Mouse (Mus musculus): ENCODE measurements at regions not wholly inside any gene's neighbourhood (a gene's known extent, or its start where the extent isn't known, plus 50 kb on each side); places are given as distances from the start of the nearest gene placed in this dataset.
A peak's percentile ranks its signal among the peaks of the same experiment; 100 is the strongest.

- H3K9me3 ChIP-seq (ENCODE audit: low read length), result no peaks in the 10 kb centered on the region
- no peak overlapping the region for H3K4me3 ChIP-seq (replicated peaks; ENCODE audit: low read length)
- no peaks in the 10 kb centered on the region for H3K36me3 ChIP-seq (ENCODE audit: insufficient read depth, low read length)
- TF ChIP-seq CTCF (conservative IDR thresholded peaks at IDR 0.05; ENCODE audit: low read length) (no peak), NANOG (IDR thresholded peaks at IDR 0.05; ENCODE audit: borderline replicate concordance, low read length) (no peak), POU5F1 (IDR thresholded peaks at IDR 0.05; ENCODE audit: borderline replicate concordance, low read length) (no peak)
- no peaks in the 10 kb centered on the region for H3K27me3 ChIP-seq (ENCODE audit: insufficient read depth, low read length)
- H3K4me1 ChIP-seq (replicated peaks; ENCODE audit: low read depth, low read length), result 0 out of 2 replicates have a peak, but pooled peaks cover 3% of the 10 kb centered on the region
Measured at GRCm38 (mm10) chr14:76883231-76883651, 153.3 kb upstream of the Ccdc122 start.

GRCm38 (mm10) chr14:76882711-76883171, 153.8 kb upstream of the Ccdc122 start:
- TF ChIP-seq CTCF (conservative IDR thresholded peaks at IDR 0.05; ENCODE audit: low read length), result no peak
- TF ChIP-seq NANOG (IDR thresholded peaks at IDR 0.05; ENCODE audit: borderline replicate concordance, low read length), result no peak
- no peak for TF ChIP-seq POU5F1 (IDR thresholded peaks at IDR 0.05; ENCODE audit: borderline replicate concordance, low read length)
- Histone ChIP-seq H3K4me3 (replicated peaks; ENCODE audit: low read length) (no peak overlapping the region), H3K27me3 (ENCODE audit: insufficient read depth, low read length) (no peaks in the 10 kb centered on the region), H3K36me3 (ENCODE audit: insufficient read depth, low read length) (no peaks in the 10 kb centered on the region), H3K9me3 (ENCODE audit: low read length) (no peaks in the 10 kb centered on the region), H3K4me1 (replicated peaks; ENCODE audit: low read depth, low read length) (0 out of 2 replicates have a peak, but pooled peaks cover 3% of the 10 kb centered on the region)

- no peaks in the 10 kb centered on the region for H3K9me3 ChIP-seq (ENCODE audit: low read length)
Measured at GRCm38 (mm10) chr14:76880851-76881250, 155.7 kb upstream of the Ccdc122 start.

GRCm38 (mm10) chr14:76877306-76877705, 159.3 kb upstream of the Ccdc122 start:
- H3K36me3 ChIP-seq (ENCODE audit: insufficient read depth, low read length), result no peaks in the 10 kb centered on the region
- no peaks in the 10 kb centered on the region for H3K4me1 ChIP-seq (replicated peaks; ENCODE audit: low read depth, low read length)
- no peaks in the 10 kb centered on the region for H3K9me3 ChIP-seq (ENCODE audit: low read length)
- TF ChIP-seq CTCF (conservative IDR thresholded peaks at IDR 0.05; ENCODE audit: low read length) (no peak), POU5F1 (IDR thresholded peaks at IDR 0.05; ENCODE audit: borderline replicate concordance, low read length) (no peak), NANOG (IDR thresholded peaks at IDR 0.05; ENCODE audit: borderline replicate concordance, low read length) (no peak)
- H3K4me3 ChIP-seq (replicated peaks; ENCODE audit: low read length), result no peak overlapping the region
- H3K27me3 ChIP-seq (ENCODE audit: insufficient read depth, low read length), result no peaks in the 10 kb centered on the region

More at GRCm38 (mm10) chr14:76880851-76881250, 155.7 kb upstream of the Ccdc122 start:
- Histone ChIP-seq H3K4me1 (replicated peaks; ENCODE audit: low read depth, low read length) (0 out of 2 replicates have a peak, but pooled peaks cover 3% of the 10 kb centered on the region), H3K36me3 (ENCODE audit: insufficient read depth, low read length) (no peaks in the 10 kb centered on the region), H3K4me3 (replicated peaks; ENCODE audit: low read length) (no peak overlapping the region), H3K27me3 (ENCODE audit: insufficient read depth, low read length) (no peaks in the 10 kb centered on the region)
- TF ChIP-seq NANOG (IDR thresholded peaks at IDR 0.05; ENCODE audit: borderline replicate concordance, low read length) (no peak), CTCF (conservative IDR thresholded peaks at IDR 0.05; ENCODE audit: low read length) (no peak), POU5F1 (IDR thresholded peaks at IDR 0.05; ENCODE audit: borderline replicate concordance, low read length) (no peak)

GRCm38 (mm10) chr14:76876015-76876414, 160.6 kb upstream of the Ccdc122 start:
- H3K4me3 ChIP-seq (replicated peaks; ENCODE audit: low read length), result no peak overlapping the region

GRCm38 (mm10) chr14:76875266-76875900, 161.2 kb upstream of the Ccdc122 start:
- no peaks in the 10 kb centered on the region for H3K4me1 ChIP-seq (replicated peaks; ENCODE audit: low read depth, low read length)
- no peak for TF ChIP-seq POU5F1 (IDR thresholded peaks at IDR 0.05; ENCODE audit: borderline replicate concordance, low read length)
- TF ChIP-seq CTCF (conservative IDR thresholded peaks at IDR 0.05; ENCODE audit: low read length), result no peak
- no peak for TF ChIP-seq NANOG (IDR thresholded peaks at IDR 0.05; ENCODE audit: borderline replicate concordance, low read length)
- H3K27me3 ChIP-seq (ENCODE audit: insufficient read depth, low read length), result no peaks in the 10 kb centered on the region
- no peaks in the 10 kb centered on the region for H3K9me3 ChIP-seq (ENCODE audit: low read length)
- H3K4me3 ChIP-seq (replicated peaks; ENCODE audit: low read length), result no peak overlapping the region
- no peaks in the 10 kb centered on the region for H3K36me3 ChIP-seq (ENCODE audit: insufficient read depth, low read length)

More at GRCm38 (mm10) chr14:76876015-76876414, 160.6 kb upstream of the Ccdc122 start:
- Histone ChIP-seq H3K27me3 (ENCODE audit: insufficient read depth, low read length) (no peaks in the 10 kb centered on the region), H3K9me3 (ENCODE audit: low read length) (no peaks in the 10 kb centered on the region), H3K4me1 (replicated peaks; ENCODE audit: low read depth, low read length) (no peaks in the 10 kb centered on the region), H3K36me3 (ENCODE audit: insufficient read depth, low read length) (no peaks in the 10 kb centered on the region)
- no peak for TF ChIP-seq POU5F1 (IDR thresholded peaks at IDR 0.05; ENCODE audit: borderline replicate concordance, low read length)
- TF ChIP-seq NANOG (IDR thresholded peaks at IDR 0.05; ENCODE audit: borderline replicate concordance, low read length), result no peak
- peak; percentile 69 for TF ChIP-seq CTCF (conservative IDR thresholded peaks at IDR 0.05; ENCODE audit: low read length)

- Histone ChIP-seq H3K4me3 (replicated peaks; ENCODE audit: low read length) (no peak overlapping the region), H3K4me1 (replicated peaks; ENCODE audit: low read depth, low read length) (no peaks in the 10 kb centered on the region), H3K9me3 (ENCODE audit: low read length) (no peaks in the 10 kb centered on the region), H3K27me3 (ENCODE audit: insufficient read depth, low read length) (no peaks in the 10 kb centered on the region; the same call in 1 of the 2 replicates), H3K36me3 (ENCODE audit: insufficient read depth, low read length) (no peaks in the 10 kb centered on the region)
- no peak for TF ChIP-seq CTCF (conservative IDR thresholded peaks at IDR 0.05; ENCODE audit: low read length)
- TF ChIP-seq POU5F1 (IDR thresholded peaks at IDR 0.05; ENCODE audit: borderline replicate concordance, low read length), result no peak
- no peak for TF ChIP-seq NANOG (IDR thresholded peaks at IDR 0.05; ENCODE audit: borderline replicate concordance, low read length)
Measured at GRCm38 (mm10) chr14:76874542-76875265, 161.9 kb upstream of the Ccdc122 start.

GRCm38 (mm10) chr14:76873684-76874083, 162.9 kb upstream of the Ccdc122 start:
- TF ChIP-seq POU5F1 (IDR thresholded peaks at IDR 0.05; ENCODE audit: borderline replicate concordance, low read length), result no peak
- TF ChIP-seq CTCF (conservative IDR thresholded peaks at IDR 0.05; ENCODE audit: low read length), result no peak
- TF ChIP-seq NANOG (IDR thresholded peaks at IDR 0.05; ENCODE audit: borderline replicate concordance, low read length), result no peak

More at GRCm38 (mm10) chr14:76873684-76874083, 162.9 kb upstream of the Ccdc122 start:
- Histone ChIP-seq H3K27me3 (ENCODE audit: insufficient read depth, low read length) (peaks cover 7% of the 10 kb centered on the region; the same call in 1 of the 2 replicates), H3K4me3 (replicated peaks; ENCODE audit: low read length) (no peak overlapping the region), H3K9me3 (ENCODE audit: low read length) (peaks cover 7% of the 10 kb centered on the region), H3K36me3 (ENCODE audit: insufficient read depth, low read length) (no peaks in the 10 kb centered on the region), H3K4me1 (replicated peaks; ENCODE audit: low read depth, low read length) (no peaks in the 10 kb centered on the region)

Measured in E14TG2a.4 (cell line).